Mouse (Mus musculus): Measurements from ENCODE around the gene Gm20683. TPM values are rescaled to one million over a fixed set of nuclear protein-coding genes. Genes with fewer than 3 reads are reported as not detected.

Gene Gm20683
- polyA plus RNA-seq, 1 experiment from 2014 or later: 3.9 TPM

GRCm38 (mm10) chr17:25835816-25836215, 5.7 kb downstream of the Gm20683 start:
- ATAC-seq (ENCODE audit: low FRiP score): no peak
- Histone ChIP-seq H3K9ac (peak overlapping the region; percentile 80; the same call in 1 of the 2 replicates), H3K4me3 (no peak overlapping the region), H3K4me1 (peaks cover 69% of the 10 kb centered on the region), H3K36me3 (peaks cover 42% of the 10 kb centered on the region), H3K9me3 (replicated peaks) (no peaks in the 10 kb centered on the region), H3K4me2 (replicated peaks) (peak overlapping the region; percentile 89; the same call in 1 of the 2 replicates), H3K27me3 (no peaks in the 10 kb centered on the region), H3K27ac (peak overlapping the region; percentile 86; the same call in 1 of the 2 replicates)
- 95% methylated on average over 16 of the region's 16 CpGs for WGBS

DNA sequence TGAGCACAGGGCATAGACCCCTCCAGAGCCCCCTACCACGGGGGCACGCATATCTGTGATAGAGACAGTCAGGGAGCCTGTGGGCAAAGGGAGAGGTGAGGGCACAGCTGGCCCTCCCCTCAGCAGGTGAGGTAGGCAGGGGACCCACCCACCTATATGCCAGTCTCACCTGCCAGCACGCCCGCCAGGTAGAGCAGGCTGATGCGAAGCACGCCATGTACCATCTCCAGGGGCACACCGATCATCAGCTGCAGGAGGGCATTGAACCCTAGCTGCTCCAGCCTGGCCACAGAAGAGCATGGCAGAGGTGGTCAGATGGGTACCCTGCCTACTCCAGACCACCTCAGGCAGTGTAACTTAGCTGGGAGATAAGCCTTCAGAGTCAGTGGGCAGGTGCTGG, 6.3 kb downstream of the Gm20683 start:
- Histone ChIP-seq H3K9me3 (replicated peaks) (no peaks in the 10 kb centered on the region), H3K9ac (peak overlapping the region; percentile 84), H3K27ac (no peak overlapping the region), H3K4me2 (replicated peaks) (peak overlapping the region; percentile 89; the same call in 1 of the 2 replicates), H3K36me3 (peaks cover 42% of the 10 kb centered on the region), H3K4me1 (peaks cover 74% of the 10 kb centered on the region), H3K27me3 (no peaks in the 10 kb centered on the region), H3K4me3 (0 out of 2 replicates have a peak overlapping the region, but pooled peaks have one; percentile 73)
- 93% methylated on average over 7 of the region's 7 CpGs for WGBS
- no peak for ATAC-seq (ENCODE audit: low FRiP score)

- Histone ChIP-seq H3K9ac (peak overlapping the region; percentile 84), H3K27ac (peak overlapping the region; percentile 96; the same call in 1 of the 2 replicates), H3K9me3 (replicated peaks) (no peaks in the 10 kb centered on the region), H3K4me3 (peak overlapping the region; percentile 73), H3K4me2 (replicated peaks) (peak overlapping the region; percentile 89), H3K36me3 (peaks cover 42% of the 10 kb centered on the region), H3K4me1 (peaks cover 80% of the 10 kb centered on the region), H3K27me3 (no peaks in the 10 kb centered on the region)
- no peak for ATAC-seq (ENCODE audit: low FRiP score)
- WGBS: 90% methylated on average over 12 of the region's 12 CpGs
Observed at GRCm38 (mm10) chr17:25834595-25835222, 6.9 kb downstream of the Gm20683 start.

DNA sequence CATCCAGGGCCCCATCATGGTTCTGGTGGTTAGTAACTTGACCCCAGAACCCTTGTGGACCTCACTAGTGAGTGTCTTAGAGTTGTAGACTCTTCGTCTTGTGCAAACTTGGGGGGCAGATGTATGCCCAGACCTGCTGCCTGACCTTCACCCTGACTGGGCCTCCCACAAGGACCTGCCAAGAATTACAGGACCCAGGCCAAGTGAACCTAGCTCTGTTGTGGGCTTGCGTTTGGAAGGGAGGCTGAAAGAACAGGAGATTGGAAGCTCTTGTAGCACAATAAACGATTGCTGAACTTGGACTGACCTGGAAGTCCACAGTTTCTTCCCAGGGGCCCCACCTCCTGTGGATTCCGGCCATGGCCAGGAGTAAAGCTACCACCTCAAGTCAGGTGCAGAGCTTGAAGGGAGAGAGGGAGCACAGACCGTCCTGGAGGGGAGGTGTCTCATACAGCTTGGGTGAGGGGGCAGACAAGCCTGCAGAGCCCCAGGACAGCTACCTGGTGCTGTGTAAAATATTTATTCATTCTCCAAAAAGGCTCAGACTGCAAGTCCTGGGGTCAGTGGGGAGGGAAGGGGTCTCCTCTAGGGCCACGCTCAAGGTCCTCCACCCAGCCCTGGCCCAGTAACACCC, 7.5 kb downstream of the Gm20683 start:
- Histone ChIP-seq H3K9ac (peak overlapping the region; percentile 84), H3K4me1 (peaks cover 85% of the 10 kb centered on the region), H3K4me2 (replicated peaks) (peak overlapping the region; percentile 89), H3K9me3 (replicated peaks) (no peaks in the 10 kb centered on the region), H3K27ac (peak overlapping the region; percentile 96), H3K27me3 (no peaks in the 10 kb centered on the region), H3K4me3 (peak overlapping the region; percentile 73), H3K36me3 (peaks cover 39% of the 10 kb centered on the region)
- ATAC-seq (ENCODE audit: low FRiP score): no peak
- WGBS: 51% methylated on average over 6 of the region's 6 CpGs

GRCm38 (mm10) chr17:25833291-25833663, 8.3 kb downstream of the Gm20683 start, which contains the start of gene Stub1:
Gene Stub1, minus strand, starts transcription at chr17:25833404.
- peaks cover 35% of the 10 kb centered on the region for H3K36me3 ChIP-seq
- peak within 1 kb of the TSS; percentile 84 for H3K9ac ChIP-seq
- no peaks in the 10 kb centered on the region for H3K9me3 ChIP-seq (replicated peaks)
- ATAC-seq (ENCODE audit: low FRiP score): peak; percentile 59
- peak within 1 kb of the TSS; percentile 73 for H3K4me3 ChIP-seq
- H3K27me3 ChIP-seq: no peaks in the 10 kb centered on the region
- H3K4me2 ChIP-seq (replicated peaks): peak within 1 kb of the TSS; percentile 89
- peaks cover 82% of the 10 kb centered on the region for H3K4me1 ChIP-seq
- WGBS: under 1% methylated on average over 24 of the region's 24 CpGs
- peak within 1 kb of the TSS; percentile 96 for H3K27ac ChIP-seq

DNA sequence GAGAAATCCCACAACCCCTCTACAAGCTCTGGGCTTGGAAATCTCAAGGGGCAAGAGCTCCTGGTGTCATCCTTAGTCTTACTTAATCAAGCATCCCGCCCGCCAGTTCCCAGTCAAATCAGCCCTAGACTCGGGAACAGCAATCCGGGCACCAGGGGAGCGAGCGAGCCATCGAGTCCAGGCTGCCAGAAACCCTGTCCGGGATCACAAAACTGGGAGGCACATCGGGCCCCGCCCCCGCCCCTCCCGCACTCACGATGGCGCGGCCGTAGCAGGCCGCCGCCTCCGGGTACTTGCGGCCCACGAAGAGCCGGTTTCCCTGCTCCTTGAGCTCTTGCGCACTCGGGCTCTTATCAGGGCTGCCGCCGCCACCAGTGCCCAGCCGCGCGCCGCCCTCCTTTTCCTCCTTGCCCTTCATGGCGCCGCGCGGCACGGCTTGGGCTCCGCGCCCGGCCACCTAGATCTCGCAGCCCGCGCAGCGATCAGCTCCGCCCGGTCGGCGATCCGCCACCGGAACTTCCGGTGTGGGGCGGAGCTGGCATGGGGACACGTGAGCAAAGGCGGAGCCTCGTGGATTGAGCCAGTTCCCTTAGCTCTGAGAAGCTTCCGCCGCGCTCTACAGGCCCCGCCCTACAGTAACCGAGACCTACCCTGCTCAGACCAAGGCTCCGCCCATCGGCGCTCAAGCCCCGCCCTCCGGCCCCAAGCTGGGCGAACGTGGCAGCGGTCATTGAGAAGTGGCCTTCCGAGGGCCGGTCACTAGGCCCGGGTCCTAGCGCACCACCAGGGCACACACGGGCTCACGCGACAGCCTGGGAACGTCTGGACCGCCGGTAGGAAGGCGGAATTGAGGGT, 8.9 kb downstream of the Gm20683 start:
- H3K4me3 ChIP-seq: peak overlapping the region; percentile 73
- peak overlapping the region; percentile 89 for H3K4me2 ChIP-seq (replicated peaks)
- peak; percentile 90 for ATAC-seq (ENCODE audit: low FRiP score)
- peaks cover 81% of the 10 kb centered on the region for H3K4me1 ChIP-seq
- peaks cover 36% of the 10 kb centered on the region for H3K36me3 ChIP-seq
- peak overlapping the region; percentile 84 for H3K9ac ChIP-seq
- peak overlapping the region; percentile 96 for H3K27ac ChIP-seq
- WGBS: under 1% methylated on average over 67 of the region's 77 CpGs
- no peaks in the 10 kb centered on the region for H3K27me3 ChIP-seq
- no peaks in the 10 kb centered on the region for H3K9me3 ChIP-seq (replicated peaks)

GRCm38 (mm10) chr17:25831451-25832281, 9.9 kb downstream of the Gm20683 start:
- Histone ChIP-seq H3K9me3 (replicated peaks) (no peaks in the 10 kb centered on the region), H3K36me3 (peaks cover 46% of the 10 kb centered on the region), H3K9ac (peak overlapping the region; percentile 84), H3K4me2 (replicated peaks) (peak overlapping the region; percentile 89), H3K27ac (peak overlapping the region; percentile 96), H3K4me1 (peaks cover 79% of the 10 kb centered on the region), H3K4me3 (peak overlapping the region; percentile 73), H3K27me3 (no peaks in the 10 kb centered on the region)
- no peak for ATAC-seq (ENCODE audit: low FRiP score)
- 64% methylated on average over 21 of the region's 21 CpGs for WGBS

GRCm38 (mm10) chr17:25830806-25831431, 10.6 kb downstream of the Gm20683 start:
- Histone ChIP-seq H3K4me3 (peak overlapping the region; percentile 73; the same call in 1 of the 2 replicates), H3K9ac (0 out of 2 replicates have a peak overlapping the region, but pooled peaks have one; percentile 84)

DNA sequence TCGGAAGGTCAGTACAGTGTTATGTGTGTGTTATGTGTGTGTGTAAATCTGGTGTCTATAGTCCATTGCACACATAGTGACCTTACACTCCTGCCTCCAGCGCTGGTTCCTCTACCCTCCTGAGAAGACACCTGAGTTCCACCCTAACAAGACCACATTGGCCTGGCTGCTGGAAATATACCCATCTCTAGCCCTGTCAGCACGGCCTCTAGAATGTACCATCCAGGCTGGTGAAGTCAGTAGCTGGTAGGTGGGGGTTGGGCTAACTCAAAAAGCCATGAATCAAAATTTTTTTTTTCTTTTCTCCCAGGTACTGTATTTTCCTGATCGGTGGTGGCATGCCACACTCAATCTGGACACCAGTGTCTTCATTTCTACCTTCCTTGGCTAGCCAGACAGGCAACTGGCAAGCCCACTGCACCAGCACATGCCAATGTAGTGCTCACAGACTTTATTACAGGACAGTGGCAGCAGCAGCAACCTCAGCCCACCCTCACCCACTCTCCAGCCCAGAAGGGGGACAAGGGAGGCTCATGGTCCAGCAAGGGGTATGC, 11.3 kb downstream of the Gm20683 start:
- 85% methylated on average over 4 of the region's 4 CpGs for WGBS
- no peaks in the 10 kb centered on the region for H3K9me3 ChIP-seq (replicated peaks)
- no peak overlapping the region for H3K27ac ChIP-seq
- H3K9ac ChIP-seq: no peak overlapping the region
- ATAC-seq (ENCODE audit: low FRiP score): no peak
- peaks cover 79% of the 10 kb centered on the region for H3K4me1 ChIP-seq
- H3K4me3 ChIP-seq: peak overlapping the region; percentile 2
- H3K36me3 ChIP-seq: peaks cover 56% of the 10 kb centered on the region
- no peaks in the 10 kb centered on the region for H3K27me3 ChIP-seq
- H3K4me2 ChIP-seq (replicated peaks): peak overlapping the region; percentile 92

More at GRCm38 (mm10) chr17:25830806-25831431, 10.6 kb downstream of the Gm20683 start:
- H3K4me2 ChIP-seq (replicated peaks): peak overlapping the region; percentile 89; the same call in 1 of the 2 replicates
- H3K27me3 ChIP-seq: no peaks in the 10 kb centered on the region
- peaks cover 78% of the 10 kb centered on the region for H3K4me1 ChIP-seq
- peaks cover 54% of the 10 kb centered on the region for H3K36me3 ChIP-seq
- H3K27ac ChIP-seq: no peak overlapping the region
- H3K9me3 ChIP-seq (replicated peaks): no peaks in the 10 kb centered on the region
- no peak for ATAC-seq (ENCODE audit: low FRiP score)
- WGBS: 88% methylated on average over 14 of the region's 14 CpGs

DNA sequence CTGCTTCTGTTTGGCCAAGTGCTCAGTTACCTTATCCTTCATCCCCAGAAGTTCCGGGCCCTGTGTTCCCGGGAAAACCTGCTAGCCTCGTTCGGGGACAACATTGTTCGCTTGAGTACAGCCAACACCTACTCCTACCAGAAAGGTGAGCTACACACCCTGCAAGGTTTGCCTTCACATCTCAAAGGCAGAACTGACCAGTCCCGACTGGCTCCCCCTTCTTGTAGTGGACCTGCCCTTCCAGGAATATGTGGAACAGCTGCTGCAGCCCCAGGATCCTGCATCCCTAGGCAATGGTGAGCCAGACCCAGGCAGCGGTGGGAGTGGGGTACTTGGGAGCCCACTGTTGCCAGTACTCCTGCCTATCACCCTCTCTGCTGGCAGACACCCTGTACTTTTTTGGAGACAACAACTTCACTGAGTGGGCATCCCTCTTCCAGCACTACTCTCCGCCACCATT, 12.0 kb downstream of the Gm20683 start:
- H3K36me3 ChIP-seq: peaks cover 51% of the 10 kb centered on the region

More for the DNA sequence above, 12.0 kb downstream of the Gm20683 start:
- Histone ChIP-seq H3K4me2 (replicated peaks) (peak overlapping the region; percentile 92), H3K4me1 (peaks cover 79% of the 10 kb centered on the region), H3K9me3 (replicated peaks) (no peaks in the 10 kb centered on the region), H3K27me3 (no peaks in the 10 kb centered on the region), H3K4me3 (peak overlapping the region; percentile 61), H3K9ac (peak overlapping the region; percentile 79), H3K27ac (peak overlapping the region; percentile 91)
- no peak for ATAC-seq (ENCODE audit: low FRiP score)
- 41% methylated on average over 8 of the region's 8 CpGs for WGBS

Measured in hindbrain, embryonic 12.5 days (tissue).